18 mouse cellular contexts compared by ENCODE assay signal in genomic region chr7:96712876-96713275, GRCm38 (mm10).
A peak's percentile ranks its signal among the peaks of the same experiment; 100 is the strongest.
DNase-seq lines count a peak whose midpoint lies in the region; ATAC-seq and TF ChIP-seq lines count a peak whose summit lies in the region.
"Had no signal": no experiment of that assay in that cellular context is flagged by ENCODE, and none has a peak within 500 bp of the region (broad histone marks: within the 10 kb centered on the region; RNA-seq: fewer than 3 reads in every experiment).

No protein-coding gene starts in this region.

- peaks cover 18% of the 10 kb centered on the region for H3K27me3 ChIP-seq in heart, embryonic 11.5 days (ENCODE audit: control insufficient read depth, insufficient read depth, low read length)
- H3K27me3 ChIP-seq in lung, embryonic 16.5 days (ENCODE audit: control insufficient read depth, insufficient read depth, low read depth, low read length), result no peaks in the 10 kb centered on the region
- peaks cover 3% of the 10 kb centered on the region; the same call in 1 of the 2 replicates for H3K27me3 ChIP-seq in hindbrain, postnatal 0 days (ENCODE audit: insufficient read depth, low read length)
- H3K27me3 ChIP-seq: kidney, embryonic 15.5 days had no signal

- no peaks in the 10 kb centered on the region for H3K4me1 ChIP-seq in heart, embryonic 11.5 days (ENCODE audit: control insufficient read depth, insufficient read depth, low read length)
- H3K4me1 ChIP-seq in lung, embryonic 16.5 days (replicated peaks; ENCODE audit: control insufficient read depth, insufficient read depth, low read length), result no peaks in the 10 kb centered on the region
- no peaks in the 10 kb centered on the region for H3K4me1 ChIP-seq in lung, adult 2 months (ENCODE audit: control insufficient read depth, insufficient read depth, low read length)
- H3K4me1 ChIP-seq in hindbrain, postnatal 0 days (ENCODE audit: insufficient read depth, low read length), result no peaks in the 10 kb centered on the region
- H3K4me1 ChIP-seq: kidney, embryonic 15.5 days had no signal

- H3K9me3 ChIP-seq in heart, embryonic 11.5 days (replicated peaks; ENCODE audit: control insufficient read depth, low read length), result no peaks in the 10 kb centered on the region
- no peaks in the 10 kb centered on the region for H3K9me3 ChIP-seq in lung, embryonic 16.5 days (ENCODE audit: control insufficient read depth, low read length)
- no peaks in the 10 kb centered on the region for H3K9me3 ChIP-seq in hindbrain, postnatal 0 days (ENCODE audit: low read length)
- H3K9me3 ChIP-seq: kidney, embryonic 15.5 days had no signal

- H3K4me2 ChIP-seq in heart, embryonic 11.5 days, result no peak overlapping the region
- no peak overlapping the region for H3K4me2 ChIP-seq in lung, embryonic 16.5 days (ENCODE audit: low read depth, low read length)
- H3K4me2 ChIP-seq in hindbrain, postnatal 0 days (ENCODE audit: low read depth, low read length), result no peak overlapping the region
- H3K4me2 ChIP-seq: kidney, embryonic 15.5 days had no signal

- H3K4me3 ChIP-seq in heart, embryonic 11.5 days (ENCODE audit: low read depth, low read length), result no peak overlapping the region
- no peak overlapping the region for H3K4me3 ChIP-seq in lung, embryonic 16.5 days (ENCODE audit: low read length)
- H3K4me3 ChIP-seq in lung, adult 2 months (replicated peaks; ENCODE audit: extremely low read depth, low read depth, low read length), result no peak overlapping the region
- no peak overlapping the region for H3K4me3 ChIP-seq in hindbrain, postnatal 0 days (ENCODE audit: low read length)
- H3K4me3 ChIP-seq: kidney, embryonic 15.5 days had no signal

- no peak for ATAC-seq in heart, embryonic 11.5 days (replicated peaks; ENCODE audit: insufficient number of reproducible peaks, low FRiP score, low TSS enrichment)
- ATAC-seq in lung, embryonic 16.5 days (ENCODE audit: low read depth), result peak; percentile 45; the same call in 1 of the 2 replicates
- no peak for ATAC-seq in hindbrain, postnatal 0 days
- ATAC-seq: liver, postnatal 0 days; midbrain, embryonic 16.5 days had no signal

- no peak overlapping the region for H3K9ac ChIP-seq in heart, embryonic 11.5 days (ENCODE audit: low read depth, low read length)
- no peak overlapping the region for H3K9ac ChIP-seq in lung, embryonic 16.5 days (ENCODE audit: low read length)
- no peak overlapping the region for H3K9ac ChIP-seq in hindbrain, postnatal 0 days (replicated peaks; ENCODE audit: low read length)
- H3K9ac ChIP-seq: kidney, embryonic 15.5 days; liver, postnatal 0 days had no signal

- no peak overlapping the region for H3K27ac ChIP-seq in heart, embryonic 11.5 days (ENCODE audit: low read depth, low read length)
- H3K27ac ChIP-seq in lung, embryonic 16.5 days (ENCODE audit: low read length), result no peak overlapping the region
- no peak overlapping the region for H3K27ac ChIP-seq in hindbrain, postnatal 0 days
- H3K27ac ChIP-seq: kidney, embryonic 15.5 days had no signal

- H3K36me3 ChIP-seq in heart, embryonic 11.5 days (ENCODE audit: control insufficient read depth, insufficient read depth, low read length), result no peaks in the 10 kb centered on the region
- H3K36me3 ChIP-seq in lung, embryonic 16.5 days (ENCODE audit: control insufficient read depth, insufficient read depth, low read length), result no peaks in the 10 kb centered on the region
- H3K36me3 ChIP-seq in hindbrain, postnatal 0 days (ENCODE audit: insufficient read depth, low read length), result no peaks in the 10 kb centered on the region

- DNase-seq in adrenal gland, postnatal 14 days, result peak; percentile 19
- DNase-seq in adrenal gland, adult 2 months, result no peak
- DNase-seq in heart, adult 18-20 months, result peak; percentile 77 to 79
- DNase-seq in lung, adult 2 months, result no peak
- DNase-seq in heart, postnatal 4 days, result peak; percentile 61
- no peak for DNase-seq in hindbrain, postnatal 0 days (ENCODE audit: low spot score)
- DNase-seq: adrenal gland, postnatal 10 days; embryo, embryonic 11 days; left cerebral cortex, postnatal 4 days; liver; liver, postnatal 0 days; lung, postnatal 4 days; right cerebral cortex, postnatal 25 days; thymus, adult 2 months had no signal

- TF ChIP-seq CTCF in lung, adult 2 months (IDR thresholded peaks at IDR 0.05; ENCODE audit: insufficient read depth, low read length), result no peak
- TF ChIP-seq CTCF in hindbrain, postnatal 0 days (IDR thresholded peaks at IDR 0.05; ENCODE audit: low read depth), result no peak

- no peak for TF ChIP-seq POLR2A in lung, adult 2 months (IDR thresholded peaks at IDR 0.05; ENCODE audit: borderline replicate concordance, extremely low read depth, low read depth, low read length)

Comparison
In these comparisons a context has a peak if more than half of its experiments do, and no peak if none do; other contexts are left out.
1. DNase-seq: peak in adrenal gland, postnatal 14 days (single experiment), heart, adult 18-20 months (2 of 2) and heart, postnatal 4 days (single experiment); none in adrenal gland, adult 2 months (single experiment), lung, adult 2 months (single experiment) and hindbrain, postnatal 0 days (single experiment).